Mouse (Mus musculus) C2C12 (cell line): ENCODE data around the gene Elmo2. TPM values are rescaled to one million over a fixed set of nuclear protein-coding genes. Genes with fewer than 3 reads are reported as not detected.
A peak's percentile ranks its signal among the peaks of the same experiment; 100 is the strongest.

Source experiments
- H3K27me3 ChIP-seq: one replicate; pipeline ENCODE4 v1.6.1; 2011; ENCODE audit not compliant: control insufficient read depth, insufficient read depth, insufficient read length
- H3K36me3 ChIP-seq: one replicate; pipeline ENCODE4 v1.6.1; 2011; ENCODE audit not compliant: control insufficient read depth, insufficient read depth
- H3K4me3 ChIP-seq: one replicate; pipeline ENCODE4 v1.5.1; 2011; ENCODE audit warnings: mild to moderate bottlenecking, control low read depth; ENCODE audit not compliant: poor library complexity, insufficient read depth, severe bottlenecking
- H3K79me2 ChIP-seq: one replicate; pipeline ENCODE4 v1.6.1; 2011; ENCODE audit not compliant: control insufficient read depth, insufficient read depth
- H3K79me3 ChIP-seq: one replicate; pipeline ENCODE4 v1.6.1; 2011; ENCODE audit warnings: low read depth, control low read depth
- H3ac ChIP-seq: one replicate; pipeline ENCODE3; 2011; ENCODE audit warnings: low read depth; ENCODE audit not compliant: control insufficient read depth, insufficient read length
- CEBPB ChIP-seq: IDR thresholded peaks from one replicate; pipeline ENCODE4 v1.6.1; 2011; ENCODE audit warnings: low read depth, mild to moderate bottlenecking, control low read depth, moderate library complexity
- CTCF ChIP-seq: IDR thresholded peaks from one replicate; pipeline ENCODE4 v1.5.1; 2011; ENCODE audit not compliant: control insufficient read depth, insufficient read depth, insufficient read length
- FOSL1 ChIP-seq: IDR thresholded peaks from one replicate; pipeline ENCODE4 v1.8.0; 2011; ENCODE audit warnings: mild to moderate bottlenecking, low read length; ENCODE audit not compliant: poor library complexity, insufficient read depth, severe bottlenecking
- MAX ChIP-seq: IDR thresholded peaks from one replicate; pipeline ENCODE4 v1.6.1; 2011; ENCODE audit warnings: mild to moderate bottlenecking, control low read depth
- MYOD1 ChIP-seq: IDR thresholded peaks from one replicate; pipeline ENCODE4 v1.6.1; 2011; ENCODE audit warnings: low read depth; ENCODE audit not compliant: control insufficient read depth, insufficient read length
- MYOG ChIP-seq: IDR thresholded peaks from one replicate; pipeline ENCODE4 v1.6.1; 2011; ENCODE audit not compliant: control insufficient read depth, insufficient read length; ENCODE audit errors: extremely low read depth
- USF1 ChIP-seq: IDR thresholded peaks from one replicate; pipeline ENCODE4 v1.6.1; 2011; ENCODE audit warnings: low read depth, mild to moderate bottlenecking, control low read depth, moderate library complexity
- polyA plus RNA-seq: library from polyadenylated mRNA; unstranded; fragments of >200 nt; fragmentation: generic; extraction: Trizol; gene quantifications from one replicate; pipeline ENCODE4 v1.2.1, GENCODE M21; 2012; ENCODE audit warnings: missing spikeins

The Elmo2 gene
- polyA plus RNA-seq, 1 experiment = 26.4 TPM

DNA sequence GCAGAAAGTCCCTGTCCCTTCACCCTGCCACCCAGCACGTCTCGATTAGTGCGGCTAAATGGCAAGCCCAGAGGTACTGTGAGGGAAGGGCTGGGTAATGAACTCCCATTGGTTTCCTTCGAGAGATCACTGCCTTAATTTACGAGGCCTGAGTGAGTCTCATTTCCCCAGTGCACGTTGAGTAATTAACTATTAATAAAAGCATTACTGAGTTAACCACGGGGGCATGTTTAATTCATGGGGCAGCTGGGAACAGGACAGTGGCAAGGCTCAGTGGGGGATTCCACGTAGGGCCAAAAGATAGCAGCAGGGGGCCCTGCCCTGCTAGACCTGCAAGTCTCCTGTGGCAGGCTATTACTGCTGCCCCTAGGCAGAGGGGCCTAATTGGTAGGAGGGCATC is 55.0 kb downstream of the Elmo2 start:
- H3K4me3 ChIP-seq = no peak overlapping the region
- no peak overlapping the region for H3ac ChIP-seq
- H3K27me3 ChIP-seq = peaks cover 9% of the 10 kb centered on the region
- H3K36me3 ChIP-seq = no peaks in the 10 kb centered on the region
- TF ChIP-seq USF1 = no peak
- no peaks in the 10 kb centered on the region for H3K79me2 ChIP-seq
- H3K79me3 ChIP-seq = no peaks in the 10 kb centered on the region

DNA sequence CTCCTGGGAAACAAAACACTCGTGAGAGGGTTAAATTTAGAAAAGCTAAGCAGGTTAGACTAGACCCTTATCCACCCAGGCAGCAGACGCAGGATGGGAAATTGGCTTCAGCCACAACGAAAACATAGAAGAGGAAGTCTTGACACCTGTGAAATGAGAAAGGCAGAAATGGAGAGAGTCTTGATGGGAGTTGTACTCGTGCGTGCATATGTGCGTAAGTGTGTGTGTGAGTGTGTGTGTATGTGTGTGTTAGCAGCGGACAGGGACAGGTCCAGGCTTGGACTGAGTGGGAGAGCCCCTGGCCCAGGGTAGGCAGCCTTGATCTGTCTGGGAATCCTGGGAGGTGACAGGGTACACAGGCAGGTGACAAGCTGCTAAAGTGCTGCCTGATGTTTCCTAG is 55.4 kb downstream of the Elmo2 start:
- TF ChIP-seq MAX (no peak), MYOD1 (no peak), MYOG (no peak), USF1 (no peak), CEBPB (no peak), CTCF (no peak), FOSL1 (no peak)
- no peaks in the 10 kb centered on the region for H3K79me3 ChIP-seq
- H3K36me3 ChIP-seq = no peaks in the 10 kb centered on the region
- no peak overlapping the region for H3ac ChIP-seq
- H3K4me3 ChIP-seq = no peak overlapping the region
- no peaks in the 10 kb centered on the region for H3K79me2 ChIP-seq
- H3K27me3 ChIP-seq = peaks cover 9% of the 10 kb centered on the region

DNA sequence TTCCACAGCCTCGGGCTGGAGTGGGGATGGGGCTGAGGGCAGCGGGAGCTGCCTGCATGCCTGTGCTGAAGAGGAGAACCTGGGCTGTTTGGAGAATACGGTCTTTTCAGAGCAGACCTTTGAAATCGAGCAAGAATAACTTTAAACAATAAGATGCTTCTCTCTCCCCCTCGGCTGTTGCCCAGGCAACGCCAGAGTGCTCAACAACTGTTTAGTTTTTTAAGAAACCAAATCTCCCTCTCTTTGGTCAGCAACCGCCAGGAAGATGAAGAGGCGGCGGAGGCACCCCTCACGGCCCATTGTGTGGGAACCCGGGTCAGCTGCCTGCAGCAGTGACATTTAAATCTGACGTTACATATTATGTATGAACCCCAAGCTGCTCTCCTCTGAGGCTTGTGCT is 59.5 kb downstream of the Elmo2 start:
- Histone ChIP-seq H3ac (no peak overlapping the region), H3K79me3 (no peaks in the 10 kb centered on the region), H3K36me3 (no peaks in the 10 kb centered on the region), H3K27me3 (peaks cover 6% of the 10 kb centered on the region), H3K79me2 (no peaks in the 10 kb centered on the region), H3K4me3 (no peak overlapping the region)
- TF ChIP-seq MAX (no peak), FOSL1 (no peak), CTCF (no peak), CEBPB (no peak), MYOG (no peak), MYOD1 (no peak), USF1 (no peak)

DNA sequence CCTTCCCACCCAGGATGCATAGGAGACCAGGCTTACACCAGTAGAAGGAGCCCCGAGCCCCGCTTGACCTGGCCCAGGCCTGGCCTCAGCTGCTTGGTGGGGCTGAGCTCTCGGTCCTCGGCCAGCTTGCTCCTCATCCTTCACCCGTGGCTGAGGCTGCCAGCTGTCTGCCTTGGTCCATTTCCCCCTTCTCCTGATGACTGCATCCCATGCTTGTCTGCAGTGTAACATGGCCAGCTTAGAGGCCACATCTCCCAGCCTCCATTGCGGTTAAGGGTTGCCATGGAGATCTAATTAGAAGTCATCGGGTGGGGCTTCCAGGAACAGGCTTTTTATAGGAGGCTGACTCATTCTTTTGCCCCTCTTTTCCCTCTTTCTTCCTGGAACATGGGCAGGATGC is 62.4 kb downstream of the Elmo2 start:
- TF ChIP-seq MYOG (no peak), USF1 (no peak), MYOD1 (peak; percentile 13), CEBPB (no peak)
- H3K4me3 ChIP-seq = no peak overlapping the region
- H3K36me3 ChIP-seq = no peaks in the 10 kb centered on the region
- peaks cover 4% of the 10 kb centered on the region for H3K27me3 ChIP-seq
- no peaks in the 10 kb centered on the region for H3K79me3 ChIP-seq
- H3ac ChIP-seq = no peak overlapping the region
- no peaks in the 10 kb centered on the region for H3K79me2 ChIP-seq

DNA sequence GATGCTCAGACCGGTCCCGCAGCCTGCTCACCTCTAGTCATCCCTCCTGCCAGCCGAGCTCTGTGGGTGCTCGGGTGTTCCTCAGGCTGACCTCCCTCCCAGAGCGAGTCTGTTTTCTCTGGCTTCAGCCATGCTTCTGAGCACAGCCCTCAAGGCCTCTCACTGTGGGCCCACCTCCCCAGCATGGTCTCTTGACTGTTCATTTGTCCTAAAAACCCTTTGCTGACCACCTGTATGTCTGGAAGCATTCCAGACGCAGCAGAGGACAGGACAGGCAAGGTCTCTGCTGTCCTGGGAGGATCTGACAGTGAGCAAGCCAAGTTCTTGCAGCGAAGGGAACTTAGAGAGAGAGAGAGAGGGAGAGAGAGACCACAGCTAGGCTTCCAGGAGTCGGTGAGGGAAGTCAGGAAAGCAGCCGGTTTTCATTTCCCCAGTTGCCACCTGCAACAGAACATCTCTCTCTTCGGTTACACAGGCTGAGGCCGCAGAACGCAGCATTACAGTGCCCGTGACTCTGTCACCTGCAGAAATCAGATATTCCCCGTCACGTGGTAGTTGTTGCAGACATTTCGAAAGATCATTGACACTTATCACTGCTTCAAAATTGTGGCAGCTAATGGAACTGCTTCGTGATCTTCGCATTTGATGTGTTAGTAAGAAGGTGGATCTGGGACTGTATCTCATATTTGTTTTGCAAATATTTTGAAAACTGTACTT is 63.8 kb downstream of the Elmo2 start:
- TF ChIP-seq CEBPB (no peak), MAX (no peak), MYOD1 (no peak), MYOG (no peak), CTCF (no peak), USF1 (no peak), FOSL1 (no peak)
- Histone ChIP-seq H3K4me3 (no peak overlapping the region), H3K27me3 (peaks cover 8% of the 10 kb centered on the region), H3K79me2 (no peaks in the 10 kb centered on the region), H3K79me3 (no peaks in the 10 kb centered on the region), H3K36me3 (no peaks in the 10 kb centered on the region), H3ac (no peak overlapping the region)

DNA sequence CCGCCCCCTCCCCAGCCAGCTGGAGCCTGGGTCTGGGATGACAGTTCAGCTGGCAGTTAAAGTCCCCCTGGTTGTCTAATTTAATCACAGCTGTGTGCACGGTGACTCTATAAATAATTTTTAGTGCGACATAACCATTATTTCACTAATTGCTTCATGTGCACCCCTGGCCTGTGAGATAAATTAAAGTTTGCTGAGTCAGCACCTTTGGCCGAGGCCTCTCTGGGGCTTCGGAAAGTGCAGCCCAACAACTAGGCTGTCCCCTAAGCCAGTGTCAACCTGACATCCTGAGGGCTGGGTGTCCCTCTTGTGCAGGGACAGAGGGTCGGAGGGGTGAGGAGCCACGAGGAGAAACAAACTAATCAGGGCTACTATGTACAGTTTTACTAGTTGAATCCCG is 66.4 kb downstream of the Elmo2 start:
- Histone ChIP-seq H3K79me2 (no peaks in the 10 kb centered on the region), H3K36me3 (no peaks in the 10 kb centered on the region), H3ac (no peak overlapping the region), H3K79me3 (no peaks in the 10 kb centered on the region), H3K27me3 (peaks cover 34% of the 10 kb centered on the region), H3K4me3 (no peak overlapping the region)
- TF ChIP-seq MAX (no peak), MYOD1 (no peak), MYOG (no peak), CTCF (no peak), CEBPB (no peak), FOSL1 (no peak), USF1 (no peak)

DNA sequence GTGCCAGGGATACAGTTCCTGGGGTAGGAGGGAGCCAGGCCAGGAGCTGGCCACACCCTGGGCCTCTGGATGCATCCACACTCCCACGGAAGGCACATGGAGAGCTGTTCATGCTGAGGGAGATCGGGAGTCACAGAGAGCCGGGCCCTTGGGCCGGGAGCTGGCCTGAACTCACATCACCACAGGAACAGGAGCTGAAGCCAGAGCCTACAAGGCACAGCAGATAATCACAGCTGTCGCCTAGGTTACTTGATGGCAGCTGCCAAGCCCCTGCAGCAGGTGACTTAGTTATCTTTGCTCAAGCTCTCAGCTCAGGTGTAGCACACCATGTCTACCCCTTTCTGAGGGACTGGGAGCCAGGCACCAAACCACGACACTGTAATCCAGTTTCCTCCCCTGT is 68.0 kb downstream of the Elmo2 start:
- no peaks in the 10 kb centered on the region for H3K79me3 ChIP-seq
- no peak overlapping the region for H3K4me3 ChIP-seq
- TF ChIP-seq FOSL1 (no peak), MAX (no peak), MYOD1 (no peak), CEBPB (no peak), MYOG (no peak), CTCF (no peak), USF1 (no peak)
- H3K36me3 ChIP-seq = no peaks in the 10 kb centered on the region
- peaks cover 47% of the 10 kb centered on the region for H3K27me3 ChIP-seq
- H3K79me2 ChIP-seq = no peaks in the 10 kb centered on the region
- no peak overlapping the region for H3ac ChIP-seq
